Mouse (Mus musculus): ENCODE data around the gene B3galt2. TPM values are rescaled to one million over a fixed set of nuclear protein-coding genes. Genes with fewer than 3 reads are reported as not detected.
"Not testable (repeated sequence)": the region's sequence is repeated elsewhere in the genome, so short reads cannot be mapped to it uniquely, and the experiment has no call there.

The B3galt2 gene
- 0.25 and 0.40 TPM in 2 replicates for total RNA-seq (2017)

DNA sequence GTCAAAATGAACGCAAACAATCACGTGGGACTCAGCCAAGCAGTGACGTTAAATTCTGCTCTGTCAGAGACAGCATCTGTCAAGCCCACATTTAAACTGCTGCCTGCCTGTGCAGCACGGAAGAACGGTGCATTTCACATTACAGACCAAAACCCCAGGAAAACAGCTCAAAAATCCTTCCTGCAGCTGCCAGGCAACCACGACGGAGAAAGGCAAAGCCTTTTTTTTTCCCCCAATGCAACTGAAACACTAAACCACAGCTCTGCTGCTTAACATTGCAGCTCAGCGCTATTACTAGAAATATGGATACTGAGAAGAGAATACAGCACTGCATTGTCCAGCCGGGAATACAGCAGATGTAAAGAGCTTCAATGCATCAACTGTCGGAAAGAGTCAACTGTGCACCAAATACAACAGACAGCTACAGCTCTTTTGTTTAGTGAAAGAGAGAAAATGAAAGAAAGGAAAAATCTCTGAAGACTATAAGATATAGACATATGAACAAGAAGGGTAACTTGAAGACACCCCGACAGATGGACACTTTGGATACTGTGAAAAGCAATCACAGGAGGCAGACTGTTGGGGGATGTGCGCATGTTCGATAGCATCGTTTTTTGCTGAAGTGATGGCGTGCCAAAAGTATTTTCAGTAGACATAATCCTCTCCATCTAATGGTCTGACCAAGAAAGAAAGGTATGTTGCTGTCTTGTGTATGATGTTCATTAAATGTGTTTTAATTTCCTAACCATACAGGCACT is at the start of gene B3galt2:
Gene B3galt2 (plus strand): TSS at position 15 of the 758 bp plus-strand sequence.
- peak; percentile 90 for ATAC-seq (replicated peaks in 1 of 2; ENCODE audit: insufficient read depth in 1 of 2, low FRiP score in 2 of 2, low TSS enrichment in 1 of 2, low read depth in 1 of 2, poor library complexity in 2 of 2, severe bottlenecking in 2 of 2)

- no peak for ATAC-seq (replicated peaks in 1 of 2; ENCODE audit: insufficient read depth in 1 of 2, low FRiP score in 2 of 2, low TSS enrichment in 1 of 2, low read depth in 1 of 2, poor library complexity in 2 of 2, severe bottlenecking in 2 of 2)
These were observed 43.6 kb upstream of the B3galt2 start for GRCm38 (mm10) chr1:143596864-143597263.

DNA sequence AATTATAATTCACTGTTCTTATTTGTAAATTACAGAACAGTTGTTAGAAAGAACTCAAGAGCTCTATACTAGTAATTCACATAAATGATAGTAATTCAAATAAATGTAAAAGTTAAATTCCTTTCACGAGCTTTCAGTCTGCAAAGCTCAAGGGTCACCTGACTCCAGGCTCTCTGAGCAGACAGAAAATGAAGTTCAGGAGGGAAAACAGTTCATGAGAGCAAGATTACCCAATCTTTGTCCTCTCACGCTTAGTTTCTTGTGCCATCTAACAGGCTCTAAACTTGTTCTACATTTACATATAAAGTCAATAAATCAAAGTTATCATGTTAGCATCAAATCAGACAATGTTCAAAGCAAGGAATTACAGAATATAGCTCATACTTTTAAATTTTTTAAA is 31.6 kb upstream of the B3galt2 start:
- ATAC-seq (replicated peaks in 1 of 2; ENCODE audit: insufficient read depth in 1 of 2, low FRiP score in 2 of 2, low TSS enrichment in 1 of 2, low read depth in 1 of 2, poor library complexity in 2 of 2, severe bottlenecking in 2 of 2), result no peak

DNA sequence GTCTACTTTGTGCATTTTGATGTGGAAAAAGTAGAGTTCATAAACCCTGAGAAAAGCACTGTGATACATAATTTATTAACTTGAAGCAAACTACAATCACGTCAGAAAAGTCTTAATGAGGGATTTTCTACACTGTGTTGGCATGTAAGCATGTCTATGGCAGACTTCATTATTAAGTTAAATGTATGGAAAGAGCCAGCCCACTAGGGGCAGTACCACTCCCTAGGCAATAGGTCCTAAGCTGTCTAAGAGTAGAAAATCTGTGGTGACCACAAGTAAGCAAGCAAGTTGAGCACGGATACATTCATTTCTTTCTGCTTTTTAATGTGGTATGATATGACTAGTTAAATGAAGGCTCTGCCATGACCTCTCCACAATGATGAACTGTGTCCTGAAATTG is 27.6 kb upstream of the B3galt2 start:
- no peak for ATAC-seq (replicated peaks in 1 of 2; ENCODE audit: insufficient read depth in 1 of 2, low FRiP score in 2 of 2, low TSS enrichment in 1 of 2, low read depth in 1 of 2, poor library complexity in 2 of 2, severe bottlenecking in 2 of 2)

DNA sequence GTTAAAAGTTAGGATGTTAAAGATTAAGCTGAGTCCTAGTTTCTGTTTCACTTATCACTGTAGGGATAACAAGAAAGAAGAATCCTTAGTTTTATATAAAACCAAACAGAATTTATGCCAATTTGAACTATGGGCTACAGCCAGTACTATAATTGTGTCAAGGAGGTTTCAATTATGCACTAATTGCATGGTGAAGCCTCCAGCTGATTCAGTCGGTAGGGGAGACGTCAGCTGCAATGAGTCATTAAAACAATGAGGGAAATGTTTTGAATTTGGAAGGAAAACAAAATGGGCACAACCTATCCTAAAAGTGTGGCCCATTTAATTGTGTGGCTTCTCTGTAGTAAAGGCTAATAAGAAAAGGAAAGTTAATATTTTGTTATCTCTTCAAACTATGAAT is 20.7 kb upstream of the B3galt2 start:
- no peak for ATAC-seq (replicated peaks in 1 of 2; ENCODE audit: insufficient read depth in 1 of 2, low FRiP score in 2 of 2, low TSS enrichment in 1 of 2, low read depth in 1 of 2, poor library complexity in 2 of 2, severe bottlenecking in 2 of 2)

DNA sequence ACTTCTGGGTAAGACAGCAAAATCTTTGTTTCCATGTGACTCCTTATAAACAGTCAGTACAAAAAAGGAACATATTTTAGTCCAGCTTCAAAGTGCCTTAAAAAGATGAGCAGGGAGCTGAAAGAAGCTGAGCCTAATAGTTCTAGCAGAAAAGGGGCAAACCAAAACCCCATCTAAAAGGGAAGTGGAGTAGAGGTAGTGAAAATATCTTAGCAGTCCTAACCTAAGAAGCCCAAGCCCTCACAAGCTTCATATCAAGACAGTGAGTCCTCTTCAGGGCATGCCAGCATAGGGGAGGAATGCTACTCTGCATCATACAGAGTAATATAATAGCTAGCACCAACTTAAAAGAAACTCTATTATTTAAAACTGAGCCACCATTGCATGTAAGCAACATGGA is 18.5 kb upstream of the B3galt2 start:
- ATAC-seq (replicated peaks in 1 of 2; ENCODE audit: insufficient read depth in 1 of 2, low FRiP score in 2 of 2, low TSS enrichment in 1 of 2, low read depth in 1 of 2, poor library complexity in 2 of 2, severe bottlenecking in 2 of 2), result no peak

DNA sequence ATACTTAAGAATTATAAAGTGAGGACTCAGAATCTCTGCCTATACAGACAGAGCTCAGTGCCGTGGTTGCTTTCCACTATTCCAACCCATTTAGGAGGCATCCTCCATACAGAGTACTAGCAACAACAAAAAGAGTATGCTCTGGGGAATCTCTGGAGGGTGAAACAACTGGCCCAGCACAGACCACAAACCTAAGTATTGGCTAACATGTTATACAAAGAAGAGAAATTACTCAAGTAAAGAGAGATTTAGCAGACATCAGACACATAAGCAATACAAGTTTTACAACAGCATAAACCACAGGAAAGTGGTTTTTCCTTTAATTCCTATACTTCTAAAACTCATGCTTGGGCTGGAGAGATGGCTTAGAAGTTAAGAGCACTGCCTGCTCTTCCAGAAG is 17.8 kb upstream of the B3galt2 start:
- ATAC-seq (replicated peaks in 1 of 2; ENCODE audit: insufficient read depth in 1 of 2, low FRiP score in 2 of 2, low TSS enrichment in 1 of 2, low read depth in 1 of 2, poor library complexity in 2 of 2, severe bottlenecking in 2 of 2), result peak; percentile 17 to 36; a peak in 2 of 4 replicates

GRCm38 (mm10) chr1:143631337-143631736 is 9.1 kb upstream of the B3galt2 start:
- ATAC-seq (replicated peaks in 1 of 2; ENCODE audit: insufficient read depth in 1 of 2, low FRiP score in 2 of 2, low TSS enrichment in 1 of 2, low read depth in 1 of 2, poor library complexity in 2 of 2, severe bottlenecking in 2 of 2), result no peak

DNA sequence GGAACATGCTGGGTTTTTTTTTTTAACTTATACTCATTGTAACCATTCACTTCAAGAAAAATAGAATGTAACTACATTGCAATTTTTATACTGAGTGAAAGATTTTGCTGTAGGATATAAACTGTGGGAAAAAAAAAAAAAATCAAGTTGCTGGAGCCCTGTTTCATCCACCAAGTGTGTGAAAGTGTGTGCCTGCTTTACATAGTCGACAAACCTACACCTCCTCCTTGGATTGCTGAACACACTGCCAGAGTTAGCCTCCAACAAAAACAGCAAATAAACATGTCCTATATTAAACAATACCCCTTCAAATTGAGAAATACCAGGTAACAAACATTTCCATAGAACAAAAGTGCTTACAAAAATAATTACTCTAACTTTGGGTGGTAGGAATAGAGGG is 8.1 kb upstream of the B3galt2 start:
- no peak for ATAC-seq (replicated peaks in 1 of 2; ENCODE audit: insufficient read depth in 1 of 2, low FRiP score in 2 of 2, low TSS enrichment in 1 of 2, low read depth in 1 of 2, poor library complexity in 2 of 2, severe bottlenecking in 2 of 2)

- ATAC-seq (replicated peaks in 1 of 2; ENCODE audit: insufficient read depth in 1 of 2, low FRiP score in 2 of 2, low TSS enrichment in 1 of 2, low read depth in 1 of 2, poor library complexity in 2 of 2, severe bottlenecking in 2 of 2), result no peak; a peak in 1 of 4 replicates
These were observed 7.4 kb upstream of the B3galt2 start for GRCm38 (mm10) chr1:143632854-143633587.

GRCm38 (mm10) chr1:143644221-143644620 is 3.8 kb downstream of the B3galt2 start:
- peak; percentile 68 to 72 for ATAC-seq (replicated peaks in 1 of 2; ENCODE audit: insufficient read depth in 1 of 2, low FRiP score in 2 of 2, low TSS enrichment in 1 of 2, low read depth in 1 of 2, poor library complexity in 2 of 2, severe bottlenecking in 2 of 2)

- no peak for ATAC-seq (replicated peaks in 1 of 2; ENCODE audit: insufficient read depth in 1 of 2, low FRiP score in 2 of 2, low TSS enrichment in 1 of 2, low read depth in 1 of 2, poor library complexity in 2 of 2, severe bottlenecking in 2 of 2)
These were observed 4.9 kb downstream of the B3galt2 start for GRCm38 (mm10) chr1:143645386-143645785.

DNA sequence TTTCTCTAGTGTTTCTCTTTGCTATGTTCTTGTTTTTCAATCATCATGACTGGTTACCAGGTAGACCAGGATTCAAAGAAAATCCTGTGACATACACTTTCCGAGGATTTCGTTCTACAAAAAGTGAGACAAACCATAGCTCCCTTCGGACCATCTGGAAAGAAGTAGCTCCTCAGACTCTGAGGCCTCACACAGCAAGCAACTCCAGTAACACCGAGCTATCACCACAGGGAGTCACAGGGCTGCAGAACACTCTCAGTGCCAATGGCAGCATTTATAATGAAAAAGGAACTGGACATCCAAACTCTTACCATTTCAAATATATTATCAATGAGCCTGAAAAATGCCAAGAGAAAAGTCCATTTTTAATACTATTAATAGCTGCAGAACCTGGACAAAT is 5.8 kb downstream of the B3galt2 start:
- ATAC-seq (replicated peaks in 1 of 2; ENCODE audit: insufficient read depth in 1 of 2, low FRiP score in 2 of 2, low TSS enrichment in 1 of 2, low read depth in 1 of 2, poor library complexity in 2 of 2, severe bottlenecking in 2 of 2), result no peak

GRCm38 (mm10) chr1:143650317-143650716 is 9.9 kb downstream of the B3galt2 start:
- ATAC-seq (replicated peaks in 1 of 2; ENCODE audit: insufficient read depth in 1 of 2, low FRiP score in 2 of 2, low TSS enrichment in 1 of 2, low read depth in 1 of 2, poor library complexity in 2 of 2, severe bottlenecking in 2 of 2), result no peak

DNA sequence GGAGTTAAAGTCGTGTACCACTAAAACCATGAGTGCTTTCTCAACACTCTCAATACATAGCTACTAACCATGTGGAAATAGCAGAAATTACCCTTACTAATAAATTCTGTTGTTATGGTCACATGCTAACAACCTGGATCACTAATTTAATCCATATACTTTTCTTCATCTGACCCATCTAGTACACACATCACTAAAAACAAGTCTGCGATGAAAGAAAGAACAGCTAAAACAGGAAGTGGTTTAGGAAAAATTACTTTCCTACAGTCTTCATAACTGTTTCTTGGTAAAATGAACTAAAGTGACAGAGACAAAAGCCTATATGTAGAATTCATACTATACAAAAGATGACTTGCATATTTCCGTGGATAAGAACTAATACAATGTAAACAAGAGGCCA is 13.2 kb downstream of the B3galt2 start:
- peak in 1 of 2 experiments; percentile 17; a peak in 2 of 4 replicates for ATAC-seq (replicated peaks in 1 of 2; ENCODE audit: insufficient read depth in 1 of 2, low FRiP score in 2 of 2, low TSS enrichment in 1 of 2, low read depth in 1 of 2, poor library complexity in 2 of 2, severe bottlenecking in 2 of 2)

GRCm38 (mm10) chr1:143663197-143663596 is 22.7 kb downstream of the B3galt2 start:
- ATAC-seq (replicated peaks in 1 of 2; ENCODE audit: insufficient read depth in 1 of 2, low FRiP score in 2 of 2, low TSS enrichment in 1 of 2, low read depth in 1 of 2, poor library complexity in 2 of 2, severe bottlenecking in 2 of 2), result no peak

GRCm38 (mm10) chr1:143664786-143665185 is 24.3 kb downstream of the B3galt2 start:
- ATAC-seq (replicated peaks in 1 of 2; ENCODE audit: insufficient read depth in 1 of 2, low FRiP score in 2 of 2, low TSS enrichment in 1 of 2, low read depth in 1 of 2, poor library complexity in 2 of 2, severe bottlenecking in 2 of 2), result not testable (repeated sequence)

- no peak for ATAC-seq (replicated peaks in 1 of 2; ENCODE audit: insufficient read depth in 1 of 2, low FRiP score in 2 of 2, low TSS enrichment in 1 of 2, low read depth in 1 of 2, poor library complexity in 2 of 2, severe bottlenecking in 2 of 2)
These were observed 35.4 kb downstream of the B3galt2 start for GRCm38 (mm10) chr1:143675734-143676361.

Data from hematopoietic stem cell, adult 5-6 weeks (primary cell).